Mouse (Mus musculus): Measurements from ENCODE around the gene Tmbim1.

Tmbim1 gene

DNA sequence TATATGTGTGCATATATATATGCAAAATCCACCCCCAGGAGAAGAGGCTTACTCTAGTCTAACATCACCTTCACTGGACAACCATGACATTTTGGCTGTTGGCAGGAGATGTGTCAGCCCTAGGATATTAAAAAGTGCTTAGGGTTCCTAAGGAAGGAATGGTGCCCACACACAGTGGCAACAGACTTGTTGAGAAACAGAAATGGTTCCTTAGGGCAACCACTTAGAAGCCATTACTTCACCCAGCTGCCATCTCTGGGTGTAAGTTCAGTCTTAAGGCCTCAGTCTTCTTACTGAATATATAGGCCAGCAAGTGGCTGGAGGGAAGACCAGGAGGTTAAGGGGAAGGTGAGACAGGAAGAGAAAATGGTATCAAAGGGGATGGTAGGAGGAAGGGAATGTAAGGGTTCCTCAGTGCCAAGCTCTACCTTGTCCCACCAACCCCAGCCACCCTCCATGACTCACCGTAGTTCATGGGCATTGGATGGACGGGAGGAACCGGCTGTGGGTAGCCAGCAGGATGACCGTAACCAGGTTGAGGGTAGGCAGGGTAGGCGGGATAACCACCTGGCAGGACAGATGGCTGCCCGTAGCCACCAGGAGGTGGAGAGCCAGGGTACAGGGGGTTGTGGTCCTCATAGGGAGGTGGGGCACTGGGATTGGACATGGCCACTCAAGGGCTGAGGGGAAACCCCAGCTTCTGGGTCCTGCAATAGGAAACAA, 10.5 kb downstream of the Tmbim1 start:
- no peak for DNase-seq (ENCODE audit: low spot score)

DNA sequence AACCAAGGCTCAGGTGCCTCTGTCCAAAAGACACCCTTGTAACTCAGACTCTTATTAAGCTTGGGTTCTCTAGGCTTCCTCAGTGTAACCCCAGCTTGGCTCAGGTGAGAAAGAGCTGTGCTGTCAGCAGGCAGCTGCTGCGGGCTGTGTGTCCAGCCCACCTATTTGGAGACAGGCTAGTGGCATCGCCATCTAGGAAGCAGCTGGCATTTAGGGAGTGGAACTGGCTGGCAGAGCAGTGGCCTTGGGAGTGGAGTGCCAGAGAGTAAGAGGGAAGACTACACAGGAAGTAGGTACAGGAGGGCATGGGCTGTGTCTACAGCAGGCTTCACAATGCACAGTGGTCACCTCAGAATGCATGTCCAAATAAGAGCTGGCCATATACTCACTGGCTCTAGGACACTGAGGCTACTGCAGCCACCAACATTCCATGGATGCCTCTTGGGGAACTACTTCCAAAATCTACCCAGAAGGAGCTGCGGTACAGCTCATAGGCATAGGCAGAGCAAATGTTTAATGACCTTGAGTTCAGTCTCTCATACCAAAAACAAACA, 11.3 kb downstream of the Tmbim1 start:
- DNase-seq (ENCODE audit: low spot score): no peak

DNA sequence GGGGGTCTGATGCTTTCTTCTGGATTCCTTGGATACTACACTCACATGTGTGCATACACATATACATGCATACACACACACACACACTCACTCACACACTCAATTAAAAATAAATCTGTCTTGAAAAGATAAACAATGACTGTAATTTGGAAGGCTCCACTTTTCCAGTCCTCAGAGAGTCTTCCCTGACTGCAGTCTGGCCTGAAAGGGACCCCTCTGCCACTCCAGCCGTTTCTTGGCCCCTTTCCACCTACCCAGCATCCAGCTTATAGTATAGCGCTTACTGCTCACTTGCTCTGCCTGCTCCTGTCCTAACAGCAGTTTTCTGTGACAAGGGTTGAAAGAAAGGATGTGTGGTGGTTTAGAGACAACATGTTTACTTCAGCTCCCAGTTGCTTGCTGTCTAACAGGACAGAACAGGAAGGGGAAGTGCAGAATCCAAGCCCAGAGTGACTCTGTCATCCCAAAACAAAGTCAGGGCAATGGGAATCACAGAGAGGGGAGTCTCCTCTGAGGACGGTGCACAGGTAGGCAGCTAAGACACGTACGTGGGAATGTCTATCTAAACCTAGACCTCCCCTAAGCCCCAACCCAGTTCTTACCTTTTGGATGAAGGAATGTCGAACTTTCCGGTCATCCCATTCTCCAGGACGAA, 12.0 kb downstream of the Tmbim1 start:
- no peak for DNase-seq (ENCODE audit: low spot score)

DNA sequence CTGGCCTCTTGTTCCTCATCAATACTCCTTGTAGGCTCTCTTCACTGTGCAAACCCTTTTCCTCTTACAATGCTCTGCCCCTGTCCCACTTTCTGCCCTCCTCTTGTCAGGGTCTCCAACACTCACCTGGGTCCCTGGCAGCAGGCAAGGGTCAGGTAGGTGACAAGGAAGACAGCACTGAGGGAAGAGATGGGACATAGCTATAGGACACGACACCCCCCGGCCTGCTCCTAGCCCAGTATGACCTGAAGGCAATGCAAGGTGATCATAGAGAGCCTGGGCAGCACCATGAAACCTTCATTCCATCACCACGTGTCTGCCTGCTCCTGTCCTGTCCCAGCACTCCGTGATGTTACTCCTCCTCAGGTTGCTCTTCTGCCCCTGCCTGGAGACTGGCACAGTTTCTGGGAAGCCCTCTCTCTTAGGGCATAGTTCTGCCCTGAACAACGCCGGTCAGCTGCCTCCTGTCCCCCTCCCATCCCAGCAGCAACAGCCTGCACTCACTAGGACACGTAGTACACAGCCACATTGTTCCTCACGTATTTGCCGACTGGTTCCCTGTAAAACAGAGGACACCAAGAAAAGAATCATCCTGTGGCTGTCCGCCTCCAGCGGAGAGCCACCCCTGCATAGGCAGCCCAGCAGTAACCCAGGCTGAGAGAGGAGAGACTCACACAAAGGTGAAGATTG, 12.9 kb downstream of the Tmbim1 start:
- DNase-seq (ENCODE audit: low spot score): no peak

DNA sequence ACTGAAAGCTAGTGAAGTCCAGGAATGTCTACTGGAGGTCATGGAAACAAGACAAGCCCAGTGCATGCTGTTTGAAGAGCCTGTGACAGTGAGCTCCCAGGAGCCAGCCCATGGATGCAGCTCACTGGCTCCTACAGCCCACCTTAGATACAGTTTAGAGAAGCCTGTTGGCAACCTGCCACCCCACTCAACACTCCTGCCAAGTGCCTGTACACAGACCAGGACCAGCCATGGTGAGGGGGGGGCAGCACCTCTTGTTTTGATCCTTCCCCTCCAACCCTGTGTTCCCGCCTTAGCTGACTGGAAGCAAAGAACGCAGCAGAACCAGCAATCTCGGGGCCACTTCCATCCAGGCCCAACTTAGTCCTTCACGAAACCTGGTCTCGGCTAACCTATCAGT, 15.3 kb downstream of the Tmbim1 start:
- DNase-seq (ENCODE audit: low spot score): no peak

DNA sequence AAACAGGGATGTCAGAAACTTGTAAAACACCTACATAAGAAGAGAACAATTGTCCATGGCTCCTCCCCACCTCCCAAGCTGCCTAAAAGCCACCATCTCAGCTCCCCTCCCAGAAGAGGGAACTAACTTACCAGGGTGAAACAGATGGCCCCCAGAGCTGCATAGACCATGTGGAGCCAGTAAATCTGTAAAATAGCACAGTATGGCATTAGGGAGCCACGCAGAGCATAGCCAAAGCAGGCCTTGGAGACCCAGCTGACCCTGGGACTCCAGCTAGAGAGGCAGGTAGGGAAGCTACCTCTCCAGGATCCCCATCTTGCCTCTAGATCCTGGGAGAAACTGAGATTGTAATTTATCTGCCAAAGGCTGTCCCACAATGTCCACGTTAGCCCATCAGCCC, 15.7 kb downstream of the Tmbim1 start:
- DNase-seq (ENCODE audit: low spot score): no peak

DNA sequence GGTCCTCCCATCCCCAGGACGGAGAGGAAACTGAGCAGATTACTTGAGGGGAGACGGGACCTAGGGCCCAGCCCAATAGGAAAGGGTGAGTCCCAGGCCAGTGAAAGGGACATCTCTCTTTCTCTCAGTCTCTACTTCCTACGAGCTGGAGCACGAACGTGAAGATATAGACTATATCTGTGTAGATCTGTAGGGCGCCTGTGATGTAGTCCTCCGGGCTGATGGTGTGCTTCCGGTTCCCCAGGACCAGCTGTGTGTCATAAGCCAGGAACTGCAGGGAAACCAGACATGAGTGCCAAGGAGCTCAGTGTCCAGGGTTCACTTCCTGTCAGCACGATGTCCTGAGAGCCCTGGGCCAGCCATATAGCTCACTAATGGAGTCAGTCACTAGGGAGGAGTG, 16.2 kb downstream of the Tmbim1 start:
- DNase-seq (ENCODE audit: low spot score): no peak

DNA sequence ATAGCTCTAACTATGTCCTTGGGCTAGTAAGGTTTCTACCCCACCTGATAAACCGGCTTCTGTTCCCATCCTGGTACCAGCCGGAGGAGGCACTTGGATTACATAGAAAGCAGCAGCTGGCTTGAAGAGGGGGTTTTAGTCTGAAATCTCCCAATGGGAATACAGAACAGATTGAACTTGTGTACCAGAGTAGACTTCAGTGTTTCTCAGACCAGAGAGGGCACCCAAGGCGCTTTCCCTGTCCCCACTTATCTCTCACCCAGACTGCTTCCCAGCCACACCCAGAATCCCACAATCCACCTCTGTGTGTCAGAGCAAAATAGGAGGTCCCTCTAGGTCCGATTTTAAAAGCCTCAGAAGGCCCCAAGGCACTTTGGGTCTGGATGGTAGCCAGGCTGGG, 17.1 kb downstream of the Tmbim1 start:
- no peak for DNase-seq (ENCODE audit: low spot score)

DNA sequence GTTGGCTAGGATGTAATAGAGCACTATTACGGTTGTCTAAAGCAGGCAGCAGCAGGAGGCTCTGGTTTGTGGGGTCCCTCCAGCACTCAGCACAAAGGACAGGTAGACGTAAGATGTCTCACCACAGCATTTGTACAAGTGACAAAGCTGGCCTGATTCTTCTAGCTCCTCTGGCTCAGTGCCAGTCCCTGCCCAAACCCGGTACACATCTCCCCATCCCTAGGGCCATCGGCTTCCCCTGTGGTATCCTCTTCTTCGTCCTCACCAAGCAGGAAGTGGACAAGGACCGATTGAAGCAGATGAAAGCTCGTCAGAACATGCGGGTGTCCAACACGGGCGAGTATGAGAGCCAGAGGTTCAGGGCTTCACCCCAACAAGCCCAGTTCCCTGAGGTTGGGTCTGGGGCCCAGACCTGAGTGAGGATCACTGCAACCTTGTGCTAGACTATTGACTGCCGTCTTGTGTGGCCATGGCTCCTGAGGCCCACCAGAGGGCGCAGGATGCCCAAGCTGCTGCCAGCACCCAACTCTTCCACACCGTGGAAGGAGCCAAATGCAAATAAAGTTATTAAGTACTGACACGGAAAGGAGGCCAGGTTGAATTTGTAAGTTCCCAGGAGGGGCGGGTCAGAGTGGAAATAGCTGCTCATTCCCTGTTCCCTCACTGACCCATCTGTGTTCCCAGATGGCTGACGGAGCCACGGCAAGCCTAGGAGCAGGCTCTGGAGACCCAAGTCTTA, 18.4 kb downstream of the Tmbim1 start:
- DNase-seq (ENCODE audit: low spot score): peak; percentile 26

DNA sequence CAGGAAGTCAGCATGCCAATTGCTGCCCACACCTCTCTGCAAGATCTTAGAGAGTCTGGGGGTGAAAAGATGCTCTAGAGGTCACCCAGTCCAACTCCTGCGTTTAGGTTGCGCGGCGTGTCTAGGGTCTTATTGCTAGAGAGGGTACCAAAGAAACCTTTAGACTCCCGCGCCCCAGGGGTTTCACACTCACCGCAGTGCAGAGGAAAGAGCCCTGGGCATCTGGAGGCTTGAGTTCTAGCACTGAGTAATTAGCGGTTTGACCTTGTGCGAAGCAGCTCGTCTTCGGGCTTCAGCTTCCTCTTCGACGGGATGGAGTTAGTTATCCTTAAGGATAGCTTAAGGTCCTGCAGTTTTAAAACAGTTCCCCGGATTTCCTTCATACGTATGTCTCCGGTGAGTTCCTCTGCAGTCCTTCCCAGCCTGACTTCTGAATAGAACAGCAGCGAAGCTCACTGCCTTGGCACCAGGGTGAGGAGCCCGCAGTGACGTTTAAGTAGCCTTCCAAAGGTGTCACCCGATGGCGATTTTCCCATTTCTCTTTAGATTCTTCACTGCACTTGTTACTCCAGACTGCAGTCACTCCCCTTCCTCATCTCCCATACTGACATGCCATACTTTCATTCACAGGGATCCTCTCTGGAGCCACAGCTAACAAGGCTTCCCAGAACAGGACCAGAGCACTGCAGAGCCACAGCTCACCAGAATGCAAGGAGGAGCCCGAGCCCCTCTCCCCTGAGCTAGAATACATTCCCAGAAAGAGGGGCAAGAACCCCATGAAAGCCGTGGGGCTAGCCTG, 20.0 kb downstream of the Tmbim1 start:
- DNase-seq (ENCODE audit: low spot score): no peak

DNA sequence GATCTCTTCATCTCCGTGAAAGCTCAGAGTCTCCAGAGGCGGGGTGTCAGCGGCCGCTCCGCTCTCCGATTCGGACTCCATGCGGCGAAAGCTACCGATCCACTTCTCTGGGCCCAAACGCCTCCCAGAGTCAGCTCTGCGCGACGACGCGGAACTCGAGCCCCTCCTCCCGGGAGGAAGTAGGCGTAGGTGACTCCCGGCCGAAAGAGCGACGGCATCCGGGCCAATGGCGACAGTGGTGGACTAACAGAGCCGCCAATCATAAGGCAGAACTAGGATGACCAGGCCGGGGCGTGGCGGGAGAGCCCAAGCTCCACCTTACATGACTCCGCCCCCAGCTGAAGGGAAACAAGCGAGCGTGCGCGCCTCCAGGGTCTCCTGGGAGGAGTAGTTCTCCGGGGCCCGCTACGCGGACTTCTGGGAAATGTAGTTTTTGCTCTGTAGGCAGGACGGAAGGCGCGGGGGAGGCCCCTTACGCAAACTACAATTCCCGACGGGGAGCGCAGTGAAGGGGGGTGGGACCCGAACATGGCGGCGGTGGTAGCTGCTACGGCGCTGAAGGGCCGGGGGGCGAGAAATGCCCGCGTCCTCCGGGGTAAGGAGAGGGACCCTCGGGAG, 20.8 kb downstream of the Tmbim1 start, which contains the start of the genes Aamp and Pnkd:
TSS of gene Aamp (minus strand) at position 196 of the 618 bp plus-strand sequence.
TSS of gene Pnkd (plus strand) at position 388 of the 618 bp plus-strand sequence.
- DNase-seq (ENCODE audit: low spot score): peak; percentile 100

DNA sequence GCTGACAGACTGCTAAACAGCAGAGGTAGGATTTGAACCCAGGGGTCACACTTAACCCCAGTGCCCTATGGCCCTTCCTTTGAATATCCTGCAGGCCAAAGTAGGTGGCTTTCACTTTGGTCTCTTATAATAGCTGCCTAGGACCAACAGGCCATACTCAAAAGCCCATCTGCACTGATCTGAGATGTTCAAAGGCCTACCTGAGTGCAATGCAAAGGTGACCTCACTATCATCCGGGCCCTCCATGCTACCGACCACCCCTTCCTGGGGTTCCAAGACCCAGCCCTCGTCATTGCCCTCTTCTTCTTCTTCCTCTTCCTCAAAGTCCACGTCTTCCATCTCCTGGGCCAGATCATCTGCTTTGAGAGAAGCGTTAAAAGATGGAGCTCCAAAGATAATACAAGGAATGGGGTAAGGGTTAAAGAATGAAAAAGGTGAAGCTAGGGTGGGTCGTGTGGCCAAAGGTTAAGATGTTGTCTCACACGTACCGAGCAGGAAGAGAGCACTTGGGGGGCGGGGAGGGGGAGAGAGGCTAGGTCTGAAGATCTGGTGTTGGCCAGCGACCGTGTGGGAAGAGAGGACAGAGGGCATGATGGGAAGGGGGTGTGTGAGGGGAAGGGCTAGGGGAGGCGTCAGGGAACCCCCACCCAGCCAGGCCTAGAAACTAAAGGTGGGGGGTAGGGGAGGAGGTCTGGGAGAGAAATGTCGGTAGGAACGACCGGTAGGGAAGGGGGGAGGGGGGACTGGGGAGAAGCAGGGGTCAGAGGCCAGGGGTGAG, 21.5 kb downstream of the Tmbim1 start:
- DNase-seq (ENCODE audit: low spot score): peak; percentile 69

DNA sequence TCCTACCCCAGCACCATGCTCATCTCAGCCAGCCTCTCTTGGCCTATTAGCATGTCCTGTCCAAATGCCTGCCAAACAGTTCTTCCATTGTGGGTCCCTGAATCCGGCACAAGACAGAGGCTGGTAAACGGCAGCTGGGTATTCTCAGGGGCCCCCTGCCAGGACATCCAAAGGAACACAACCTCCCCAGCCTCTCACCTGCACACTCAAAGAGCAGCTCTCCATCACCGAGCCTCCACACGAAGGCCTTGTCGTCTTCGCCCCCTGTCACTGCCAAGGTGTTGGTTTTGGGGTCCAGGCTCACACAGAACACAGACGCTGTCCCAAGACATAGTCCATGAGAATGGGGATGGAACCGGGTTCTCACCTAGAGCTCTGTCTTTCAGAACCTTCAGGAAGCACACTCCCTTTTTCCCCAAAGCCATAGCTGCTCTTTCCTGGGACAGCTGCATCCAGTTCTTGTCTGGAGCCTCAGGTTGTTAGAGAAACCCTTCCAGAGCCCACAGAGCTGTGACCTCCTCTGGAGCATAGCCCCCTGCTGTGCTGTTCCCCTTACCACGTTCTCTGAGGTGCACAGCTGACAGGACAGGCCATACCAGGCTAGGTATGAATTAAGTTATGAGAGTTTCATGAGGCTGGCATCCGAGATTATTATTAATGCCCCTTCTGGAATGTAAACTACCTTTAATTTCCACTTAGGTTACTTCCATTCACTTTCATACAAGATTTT, 22.4 kb downstream of the Tmbim1 start:
- DNase-seq (ENCODE audit: low spot score): no peak

DNA sequence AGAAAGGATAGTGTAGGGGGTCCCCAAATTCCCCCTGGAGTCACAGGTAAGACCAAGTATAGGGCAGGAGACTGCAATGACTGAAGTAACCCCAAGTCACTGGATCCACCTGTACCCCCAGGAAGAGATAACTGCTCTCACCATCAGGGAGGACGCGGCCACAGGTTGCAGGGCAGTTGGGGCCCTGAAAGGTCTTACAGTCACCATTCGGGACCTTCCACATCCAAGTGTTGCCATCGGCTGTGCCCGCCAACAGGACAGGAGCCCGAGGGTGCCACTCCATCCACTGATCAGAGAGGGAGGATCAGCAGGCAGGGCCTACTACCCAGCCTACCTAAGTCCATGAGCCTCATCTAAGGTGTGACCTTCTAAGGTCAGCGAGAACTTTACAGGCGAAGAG, 23.5 kb downstream of the Tmbim1 start:
- DNase-seq (ENCODE audit: low spot score): no peak

DNA sequence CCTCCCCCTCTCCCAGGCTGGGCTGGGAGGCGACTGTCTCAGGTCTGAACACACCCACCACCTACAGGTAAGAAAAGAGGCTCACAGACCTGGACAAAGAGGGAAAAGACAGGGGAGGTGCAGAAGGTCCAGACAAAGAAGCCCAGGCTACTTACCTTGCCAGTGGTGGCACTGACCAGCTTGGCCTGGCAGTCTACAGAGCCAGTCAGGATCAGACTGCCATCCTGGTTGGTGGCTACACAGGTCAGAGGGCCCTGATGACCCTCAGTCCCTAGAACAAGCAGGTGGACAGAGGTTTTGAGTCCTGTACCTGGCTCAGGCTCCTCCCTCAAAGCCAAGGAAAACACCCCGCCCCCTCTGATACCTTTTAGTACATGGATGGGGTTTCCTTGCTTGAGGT, 24.1 kb downstream of the Tmbim1 start:
- DNase-seq (ENCODE audit: low spot score): no peak

DNA sequence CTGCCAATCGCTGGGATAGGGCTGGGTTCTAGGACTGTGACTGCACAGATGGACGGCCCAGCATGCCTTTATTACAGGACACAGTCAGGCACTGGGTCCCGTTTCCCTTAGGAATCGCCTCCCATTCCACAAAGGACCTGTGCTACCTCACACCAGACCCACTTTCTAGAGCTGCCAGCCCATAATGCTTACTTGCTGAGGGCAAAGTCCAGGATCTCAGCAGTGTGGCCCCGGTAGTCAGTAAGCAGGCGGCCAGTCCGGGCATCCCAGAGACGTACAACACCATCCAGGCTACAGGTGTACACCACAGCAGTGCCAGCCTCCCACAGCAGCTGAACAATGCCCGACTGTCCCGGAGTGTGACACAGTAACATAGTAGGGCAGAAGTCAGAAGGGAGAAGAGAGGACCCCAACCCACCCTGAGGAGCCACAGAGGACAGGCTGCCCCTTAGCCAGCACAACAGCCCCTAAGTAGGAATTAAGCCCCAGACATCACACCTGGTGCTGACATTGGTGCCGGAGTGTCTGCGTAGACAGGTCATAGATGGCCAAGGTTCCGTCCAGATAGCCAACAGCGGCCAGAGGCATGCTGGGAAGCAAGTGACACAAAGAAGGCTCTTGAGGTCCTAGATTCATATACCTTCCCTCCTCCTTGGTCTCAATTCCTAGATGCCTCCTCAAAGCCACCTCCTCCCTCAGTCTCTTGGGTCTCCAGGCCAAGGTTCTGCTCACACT, 24.7 kb downstream of the Tmbim1 start:
- no peak for DNase-seq (ENCODE audit: low spot score)

DNA sequence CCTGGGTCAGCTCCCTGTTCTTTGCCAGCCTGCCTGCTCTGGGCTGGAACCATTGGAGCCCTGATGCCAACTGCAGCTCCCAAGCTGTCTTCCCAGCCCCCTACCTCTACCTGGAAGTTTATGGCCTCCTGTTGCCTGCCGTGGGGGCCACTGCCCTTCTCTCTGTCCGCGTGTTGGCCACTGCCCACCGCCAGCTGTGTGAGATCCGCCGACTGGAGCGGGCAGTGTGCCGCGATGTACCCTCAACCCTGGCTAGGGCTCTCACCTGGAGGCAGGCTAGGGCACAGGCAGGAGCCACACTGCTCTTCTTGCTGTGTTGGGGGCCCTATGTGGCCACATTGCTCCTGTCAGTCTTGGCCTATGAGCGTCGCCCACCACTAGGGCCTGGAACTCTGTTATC, 26.4 kb downstream of the Tmbim1 start:
- DNase-seq (ENCODE audit: low spot score): no peak

DNA sequence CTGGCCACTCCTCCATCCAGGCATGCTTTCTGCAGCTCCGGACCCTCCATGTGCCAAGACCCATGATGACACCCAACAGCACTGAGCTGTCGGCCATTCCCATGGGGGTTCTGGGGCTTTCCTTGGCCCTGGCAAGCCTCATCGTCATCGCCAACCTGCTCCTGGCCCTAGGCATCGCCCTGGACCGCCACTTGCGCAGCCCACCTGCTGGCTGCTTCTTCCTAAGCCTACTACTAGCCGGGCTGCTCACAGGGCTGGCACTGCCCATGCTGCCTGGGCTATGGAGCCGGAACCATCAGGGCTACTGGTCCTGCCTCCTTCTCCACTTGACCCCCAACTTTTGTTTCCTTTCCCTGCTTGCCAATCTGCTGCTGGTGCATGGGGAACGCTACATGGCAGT, 26.9 kb downstream of the Tmbim1 start, which contains the start of gene Gpbar1:
TSS of gene Gpbar1 (plus strand) at position 13 of the 400 bp plus-strand sequence.
- no peak for DNase-seq (ENCODE audit: low spot score)
